In the genomic region with DNA sequence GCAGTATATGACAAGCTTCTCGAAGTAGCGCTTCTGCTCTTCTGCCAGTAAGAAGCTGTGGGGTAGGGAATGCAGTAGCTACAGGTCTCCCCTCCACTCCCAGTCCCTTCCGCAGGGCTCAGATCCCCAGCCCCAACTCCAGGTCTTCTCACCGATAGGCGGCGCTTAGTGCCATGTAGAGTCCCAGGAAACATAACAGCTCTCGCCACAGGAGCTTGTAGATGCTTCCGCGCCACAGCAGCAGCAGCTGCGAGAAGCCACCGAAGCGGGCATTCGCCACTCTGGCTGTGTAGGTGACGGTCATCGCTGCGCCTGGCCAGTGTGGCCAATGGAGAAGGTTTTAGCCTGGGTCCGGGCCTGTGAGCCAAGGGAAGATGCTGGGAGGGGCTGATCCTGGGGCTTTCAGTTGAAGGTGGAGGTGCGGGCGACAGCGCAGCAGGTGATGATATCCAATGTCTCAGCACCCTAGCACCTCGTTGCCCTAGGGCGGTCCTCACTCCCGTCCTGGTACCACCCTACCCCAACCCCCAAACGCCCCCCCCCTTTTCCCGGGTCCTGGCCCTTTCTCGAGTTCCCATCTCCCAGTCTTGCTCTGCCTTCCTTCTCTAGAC, we compare ENCODE assay signal across 8 mouse cellular contexts. TPM values are rescaled to one million over a fixed set of nuclear protein-coding genes. Genes with fewer than 3 reads are reported as not detected.
A peak's percentile ranks its signal among the peaks of the same experiment; 100 is the strongest.
DNase-seq lines count a peak whose midpoint lies in the region; ATAC-seq and TF ChIP-seq lines count a peak whose summit lies in the region.

No protein-coding gene starts in this region.

- H3K27ac ChIP-seq in heart, adult 2 months: no peak overlapping the region
- peak overlapping the region; percentile 18; the same call in 1 of the 2 replicates for H3K27ac ChIP-seq in heart, embryonic 10.5 days
- H3K27ac ChIP-seq in midbrain, embryonic 16.5 days (ENCODE audit: low read length): no peak overlapping the region

- H3K27me3 ChIP-seq in heart, adult 2 months (ENCODE audit: control insufficient read depth, insufficient read depth, low read length): peaks cover 9% of the 10 kb centered on the region
- peaks cover 69% of the 10 kb centered on the region for H3K27me3 ChIP-seq in heart, embryonic 10.5 days (ENCODE audit: insufficient read depth, poor library complexity, severe bottlenecking)
- peaks cover 27% of the 10 kb centered on the region for H3K27me3 ChIP-seq in midbrain, embryonic 16.5 days (ENCODE audit: control insufficient read depth, insufficient read depth, low read depth, low read length)

- H3K4me1 ChIP-seq in heart, adult 2 months (ENCODE audit: control insufficient read depth, insufficient read depth, low read length): no peaks in the 10 kb centered on the region; the same call in 1 of the 2 replicates
- H3K4me1 ChIP-seq in heart, embryonic 10.5 days: peaks cover 6% of the 10 kb centered on the region
- no peaks in the 10 kb centered on the region for H3K4me1 ChIP-seq in midbrain, embryonic 16.5 days (ENCODE audit: control insufficient read depth, insufficient read depth, low read length)

- 3% methylated on average over 26 of the region's 26 CpGs for WGBS in heart, adult 2 months
- 6% methylated on average over 25 of the region's 26 CpGs for WGBS in heart, embryonic 10.5 days
- 5% methylated on average over 26 of the region's 26 CpGs for WGBS in midbrain, embryonic 16.5 days

- no peak for TF ChIP-seq EP300 in heart, adult 2 months (IDR thresholded peaks at IDR 0.05; ENCODE audit: insufficient read depth, low read depth, low read length)

- intact Hi-C loops in heart, adult 2 months (cut with DNase I): no loop called here

- no peak overlapping the region for H3K9ac ChIP-seq in heart, adult 2 months (ENCODE audit: low read depth, low read length)
- H3K9ac ChIP-seq in midbrain, embryonic 16.5 days (ENCODE audit: low read depth, low read length): peak overlapping the region; percentile 66

- peak overlapping the region; percentile 83 for H3K4me2 ChIP-seq in midbrain, embryonic 16.5 days (ENCODE audit: low read length)

- H3K79me2 ChIP-seq in heart, adult 2 months (replicated peaks; ENCODE audit: control insufficient read depth, insufficient read depth, low read length): no peaks in the 10 kb centered on the region

- peak; percentile 94 for ATAC-seq in common myeloid progenitor, adult 5-6 weeks (replicated peaks; ENCODE audit: low read depth, poor library complexity, severe bottlenecking)
- peak; percentile 52 for ATAC-seq in midbrain, embryonic 16.5 days

- peak; percentile 69 for TF ChIP-seq CTCF in heart, adult 2 months (IDR thresholded peaks at IDR 0.05)

- no peaks in the 10 kb centered on the region for H3K9me3 ChIP-seq in heart, embryonic 10.5 days
- no peaks in the 10 kb centered on the region for H3K9me3 ChIP-seq in midbrain, embryonic 16.5 days (replicated peaks; ENCODE audit: control insufficient read depth, low read length, poor library complexity, severe bottlenecking)

- DNase-seq in heart, adult 2 months: peak; percentile 57 to 61
- no peak for DNase-seq in heart, adult 8-10 months (ENCODE audit: low spot score)
- peak; percentile 87 for DNase-seq in heart, embryonic 10.5 days (ENCODE audit: low spot score)
- DNase-seq in kidney, adult 9 months: peak; percentile 85
- DNase-seq in liver: peak; percentile 74
- peak; percentile 70 to 71 for DNase-seq in spleen, postnatal 36 days (ENCODE audit: low spot score in 2 of 2)

- no peak for TF ChIP-seq POLR2A in heart, adult 2 months (IDR thresholded peaks at IDR 0.05; ENCODE audit: insufficient read depth, low read depth, low read length)

- H3K36me3 ChIP-seq in heart, adult 2 months (ENCODE audit: control insufficient read depth, insufficient read depth, low read length): no peaks in the 10 kb centered on the region
- H3K36me3 ChIP-seq in heart, embryonic 10.5 days: peaks cover 15% of the 10 kb centered on the region
- peaks cover 6% of the 10 kb centered on the region for H3K36me3 ChIP-seq in midbrain, embryonic 16.5 days (ENCODE audit: control insufficient read depth, insufficient read depth, low read length)

- H3K4me3 ChIP-seq in heart, adult 2 months: no peak overlapping the region
- H3K4me3 ChIP-seq in heart, embryonic 10.5 days: peak overlapping the region; percentile 49
- H3K4me3 ChIP-seq in midbrain, embryonic 16.5 days (ENCODE audit: low read depth, low read length): peak overlapping the region; percentile 40

RNA-seq across cellular contexts. Expression of a gene that starts 1.0 kb away (rescaled TPM):
- not detected for total RNA-seq in heart, adult 2 months (2021)
- polyA plus RNA-seq in heart, adult 2 months (2012; rRNA removed): not detected in 2 replicates
- total RNA-seq in heart, adult 8-10 months (2022): not detected
- total RNA-seq in common myeloid progenitor, adult 5-6 weeks (2017): not detected in 2 replicates
- not detected in 2 replicates for polyA plus RNA-seq in heart, embryonic 10.5 days (2016; fragmentation: Nextera tagmentation; extraction: Ambion mirVana)
- not detected in 2 replicates for polyA plus RNA-seq in midbrain, embryonic 16.5 days (2015; fragmentation: Nextera tagmentation; extraction: Ambion mirVana)

RNA-seq across cellular contexts. Expression of a gene that starts 11.7 kb away (rescaled TPM):
- total RNA-seq in heart, adult 2 months (2021): 10 to 100 TPM; 58.5 to 71.8 TPM
- polyA plus RNA-seq in heart, adult 2 months (2012; rRNA removed): 104 and 133 TPM in 2 replicates
- 10 to 100 TPM; 63.5 to 72.5 (median 65.4) TPM for total RNA-seq in heart, adult 8-10 months (2022)
- total RNA-seq in common myeloid progenitor, adult 5-6 weeks (2017): 52.3 and 52.6 TPM in 2 replicates
- 149 and 157 TPM in 2 replicates for polyA plus RNA-seq in heart, embryonic 10.5 days (2016; fragmentation: Nextera tagmentation; extraction: Ambion mirVana)
- 148 and 149 TPM in 2 replicates for polyA plus RNA-seq in midbrain, embryonic 16.5 days (2015; fragmentation: Nextera tagmentation; extraction: Ambion mirVana)

RNA-seq across cellular contexts. Expression of a gene that starts 13.3 kb away (rescaled TPM):
- total RNA-seq in heart, adult 2 months (2021): 10 to 100 TPM; 81.5 to 94.1 TPM
- 47.2 and 54.3 TPM in 2 replicates for polyA plus RNA-seq in heart, adult 2 months (2012; rRNA removed)
- 10 to 100 TPM; 76.6 to 90.6 (median 78.6) TPM for total RNA-seq in heart, adult 8-10 months (2022)
- 202 and 410 TPM in 2 replicates for total RNA-seq in common myeloid progenitor, adult 5-6 weeks (2017)
- polyA plus RNA-seq in heart, embryonic 10.5 days (2016; fragmentation: Nextera tagmentation; extraction: Ambion mirVana): 85.6 and 133 TPM in 2 replicates
- polyA plus RNA-seq in midbrain, embryonic 16.5 days (2015; fragmentation: Nextera tagmentation; extraction: Ambion mirVana): 114 and 120 TPM in 2 replicates

RNA-seq across cellular contexts. Expression of a gene that starts 22.9 kb away (rescaled TPM):
- 1 to 10 TPM; 2.0 TPM for total RNA-seq in heart, adult 2 months (2021)
- polyA plus RNA-seq in heart, adult 2 months (2012; rRNA removed): 2.3 and 2.4 TPM in 2 replicates
- total RNA-seq in heart, adult 8-10 months (2022): 1 to 10 TPM; 1.9 to 3.5 (median 2.7) TPM
- total RNA-seq in common myeloid progenitor, adult 5-6 weeks (2017): 9.2 and 13.5 TPM in 2 replicates
- 8.4 and 14.7 TPM in 2 replicates for polyA plus RNA-seq in heart, embryonic 10.5 days (2016; fragmentation: Nextera tagmentation; extraction: Ambion mirVana)
- polyA plus RNA-seq in midbrain, embryonic 16.5 days (2015; fragmentation: Nextera tagmentation; extraction: Ambion mirVana): 39.3 and 43.8 TPM in 2 replicates

RNA-seq across cellular contexts. Expression of a gene that starts 23.4 kb away (rescaled TPM):
- total RNA-seq in heart, adult 2 months (2021): 10 to 100 TPM; 26.8 to 28.4 TPM
- 26.8 and 34.8 TPM in 2 replicates for polyA plus RNA-seq in heart, adult 2 months (2012; rRNA removed)
- total RNA-seq in heart, adult 8-10 months (2022): 10 to 100 TPM; 29.6 to 32.4 (median 30.8) TPM
- total RNA-seq in common myeloid progenitor, adult 5-6 weeks (2017): 15.5 and 23.2 TPM in 2 replicates
- 27.2 and 28.4 TPM in 2 replicates for polyA plus RNA-seq in heart, embryonic 10.5 days (2016; fragmentation: Nextera tagmentation; extraction: Ambion mirVana)
- 65.1 and 73.5 TPM in 2 replicates for polyA plus RNA-seq in midbrain, embryonic 16.5 days (2015; fragmentation: Nextera tagmentation; extraction: Ambion mirVana)
